Mouse (Mus musculus): Measurements from ENCODE around the gene Zfp362. TPM values are rescaled to one million over a fixed set of nuclear protein-coding genes. Genes with fewer than 3 reads are reported as not detected.

The Zfp362 gene
- total and polyA plus RNA-seq, 2 experiments: 0.83 to 5.7 TPM

DNA sequence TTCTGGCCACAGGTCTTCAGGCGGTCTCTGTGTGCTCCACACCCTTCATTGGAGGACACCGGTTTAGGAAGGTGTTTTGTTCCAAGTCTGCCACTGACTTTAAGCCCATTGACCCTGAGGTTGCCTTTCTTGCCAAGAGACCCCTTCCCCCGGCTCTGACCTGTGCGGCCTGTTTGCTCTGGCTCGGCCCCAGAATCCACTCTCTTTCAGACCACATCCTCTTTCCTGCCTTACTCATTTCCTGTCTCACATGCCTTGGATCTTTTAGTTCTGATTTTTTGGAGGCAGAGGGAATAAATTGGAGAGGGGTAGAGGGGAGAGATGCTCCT is 76.2 kb downstream of the Zfp362 start:
- peak; percentile 53 for DNase-seq (ENCODE audit: extremely low read depth, low read depth, low spot score)
- 2% methylated on average over 5 of the region's 5 CpGs for WGBS

DNA sequence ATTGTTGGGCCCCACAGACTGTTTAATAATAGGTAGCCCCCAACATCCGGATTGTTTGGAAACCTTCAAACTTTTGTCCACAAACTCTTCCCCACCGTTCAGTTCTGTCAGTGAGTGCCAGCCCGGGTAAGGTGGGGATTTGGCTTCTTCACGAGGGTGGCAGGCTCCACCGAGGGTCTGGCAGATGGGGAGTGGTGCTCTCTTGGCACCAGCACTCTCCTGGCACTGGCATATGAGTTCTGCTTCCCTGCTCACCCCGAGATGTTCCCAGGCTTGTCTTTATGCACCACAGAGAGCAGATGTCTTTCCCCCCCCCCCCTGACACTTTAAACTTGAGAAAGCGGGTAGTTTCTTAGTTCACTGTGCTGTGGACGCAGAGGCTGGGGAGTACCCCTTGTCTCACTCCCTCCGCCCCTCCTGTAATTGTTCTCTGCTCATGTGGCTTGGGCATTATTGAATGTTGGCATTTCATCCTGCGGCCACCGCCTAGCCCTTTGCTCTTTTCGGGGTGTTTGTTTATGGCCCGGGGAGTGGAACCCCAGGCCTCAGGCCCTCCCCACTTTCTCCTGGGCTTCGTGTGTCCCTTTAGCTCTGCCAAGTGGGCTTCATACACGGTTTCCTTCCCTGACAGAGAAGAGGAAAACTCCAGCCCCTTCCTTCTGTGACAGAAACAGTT is 76.7 kb downstream of the Zfp362 start:
- H3K4me3 ChIP-seq (ENCODE audit: insufficient read depth, low read depth, low read length): peak overlapping the region; percentile 44; the same call in 1 of the 2 replicates
- TF ChIP-seq CTCF (IDR thresholded peaks at IDR 0.05; ENCODE audit: low read depth, low read length): no peak
- TF ChIP-seq POLR2A (IDR thresholded peaks at IDR 0.05; ENCODE audit: extremely low read depth, insufficient read depth, low read length): no peak
- H3K9ac ChIP-seq (ENCODE audit: low read depth, low read length): peak overlapping the region; percentile 55
- no peaks in the 10 kb centered on the region for H3K36me3 ChIP-seq (ENCODE audit: control insufficient read depth, insufficient read depth, low read length)
- H3K27ac ChIP-seq (replicated peaks; ENCODE audit: insufficient read depth, low read depth, low read length): peak overlapping the region; percentile 2; the same call in 1 of the 2 replicates
- peaks cover 18% of the 10 kb centered on the region for H3K79me2 ChIP-seq (ENCODE audit: control insufficient read depth, insufficient read depth, low read length)
- no peaks in the 10 kb centered on the region for H3K27me3 ChIP-seq (ENCODE audit: control insufficient read depth, insufficient read depth, low read length)
- WGBS: 13% methylated on average over 15 of the region's 15 CpGs
- H3K4me1 ChIP-seq (ENCODE audit: control insufficient read depth, insufficient read depth, low read length): peaks cover 35% of the 10 kb centered on the region
- no peak for DNase-seq (ENCODE audit: extremely low read depth, low read depth, low spot score)

More for the DNA sequence above, 76.2 kb downstream of the Zfp362 start:
- peak overlapping the region; percentile 2; the same call in 1 of the 2 replicates for H3K27ac ChIP-seq (replicated peaks; ENCODE audit: insufficient read depth, low read depth, low read length)
- H3K27me3 ChIP-seq (ENCODE audit: control insufficient read depth, insufficient read depth, low read length): no peaks in the 10 kb centered on the region
- H3K79me2 ChIP-seq (ENCODE audit: control insufficient read depth, insufficient read depth, low read length): peaks cover 18% of the 10 kb centered on the region
- no peak for TF ChIP-seq POLR2A (IDR thresholded peaks at IDR 0.05; ENCODE audit: extremely low read depth, insufficient read depth, low read length)
- TF ChIP-seq CTCF (IDR thresholded peaks at IDR 0.05; ENCODE audit: low read depth, low read length): no peak
- H3K4me1 ChIP-seq (ENCODE audit: control insufficient read depth, insufficient read depth, low read length): peaks cover 39% of the 10 kb centered on the region
- no peaks in the 10 kb centered on the region for H3K36me3 ChIP-seq (ENCODE audit: control insufficient read depth, insufficient read depth, low read length)
- no peak overlapping the region for H3K9ac ChIP-seq (ENCODE audit: low read depth, low read length)
- no peak overlapping the region for H3K4me3 ChIP-seq (ENCODE audit: insufficient read depth, low read depth, low read length)

DNA sequence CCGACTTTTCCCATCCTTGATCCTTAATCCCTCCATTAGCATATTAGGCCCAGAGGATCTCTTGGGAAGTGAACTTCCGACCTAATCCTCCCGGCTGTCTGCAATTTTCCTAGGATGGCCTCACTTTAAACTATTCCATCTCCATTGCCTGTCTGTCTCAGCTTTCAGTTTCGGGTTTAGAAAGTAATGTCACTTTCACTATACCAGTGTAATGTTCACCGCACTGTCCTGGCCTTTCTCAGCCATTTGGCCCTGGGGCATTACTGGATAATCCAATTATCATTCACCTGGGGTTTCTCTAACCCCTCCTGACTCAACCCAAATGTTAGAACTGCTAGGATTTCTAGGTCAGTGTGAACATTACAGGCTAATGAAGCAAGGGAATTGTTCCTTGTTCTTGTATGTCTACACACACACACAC is 77.4 kb downstream of the Zfp362 start:
- H3K36me3 ChIP-seq (ENCODE audit: control insufficient read depth, insufficient read depth, low read length): no peaks in the 10 kb centered on the region
- peak overlapping the region; percentile 56 for H3K27ac ChIP-seq (replicated peaks; ENCODE audit: insufficient read depth, low read depth, low read length)
- peak; percentile 49 for DNase-seq (ENCODE audit: extremely low read depth, low read depth, low spot score)
- TF ChIP-seq CTCF (IDR thresholded peaks at IDR 0.05; ENCODE audit: low read depth, low read length) (no peak), POLR2A (IDR thresholded peaks at IDR 0.05; ENCODE audit: extremely low read depth, insufficient read depth, low read length) (no peak)
- no peaks in the 10 kb centered on the region for H3K27me3 ChIP-seq (ENCODE audit: control insufficient read depth, insufficient read depth, low read length)
- peak overlapping the region; percentile 78 for H3K4me3 ChIP-seq (ENCODE audit: insufficient read depth, low read depth, low read length)
- WGBS: under 1% methylated on average over 5 of the region's 5 CpGs
- peaks cover 29% of the 10 kb centered on the region for H3K4me1 ChIP-seq (ENCODE audit: control insufficient read depth, insufficient read depth, low read length)
- peaks cover 18% of the 10 kb centered on the region for H3K79me2 ChIP-seq (ENCODE audit: control insufficient read depth, insufficient read depth, low read length)
- peak overlapping the region; percentile 95 for H3K9ac ChIP-seq (ENCODE audit: low read depth, low read length)

DNA sequence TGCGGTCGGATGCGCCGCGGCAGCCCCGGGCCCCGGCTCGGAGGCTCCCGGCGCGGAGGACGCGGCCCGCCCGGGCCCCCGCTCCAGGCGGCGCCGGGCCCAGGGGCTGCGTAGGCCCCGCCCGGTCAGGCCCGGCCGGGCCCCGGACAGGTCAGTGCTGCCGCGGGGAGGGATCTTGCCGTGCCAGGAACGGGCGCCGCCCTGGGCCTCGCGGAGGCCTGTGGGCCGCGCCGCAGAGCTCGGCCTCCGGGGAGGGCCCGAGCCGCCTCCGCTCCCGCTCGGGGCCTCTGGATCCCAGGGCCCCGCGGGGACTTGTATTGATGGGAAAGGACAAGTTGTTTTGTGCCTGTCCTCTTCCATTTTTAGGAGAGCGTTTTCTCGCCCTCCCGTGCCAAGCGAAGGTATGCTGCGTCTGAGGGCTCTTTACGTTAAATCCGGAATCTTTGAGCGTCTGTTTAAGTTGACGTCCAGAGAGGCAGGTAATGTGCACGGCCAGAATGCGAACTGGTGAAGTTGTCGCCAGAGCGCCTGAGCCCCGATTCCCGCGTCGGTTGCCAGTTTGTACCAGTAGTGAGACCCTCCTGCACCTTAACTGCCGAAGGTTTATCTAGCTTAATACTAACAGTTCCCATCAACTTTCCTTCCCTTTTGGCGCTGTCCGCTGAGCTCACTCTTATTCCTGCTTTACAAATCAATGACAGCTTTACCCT is 78.0 kb downstream of the Zfp362 start:
- under 1% methylated on average over 64 of the region's 65 CpGs for WGBS
- peaks cover 18% of the 10 kb centered on the region for H3K79me2 ChIP-seq (ENCODE audit: control insufficient read depth, insufficient read depth, low read length)
- H3K27ac ChIP-seq (replicated peaks; ENCODE audit: insufficient read depth, low read depth, low read length): peak overlapping the region; percentile 56
- no peaks in the 10 kb centered on the region for H3K36me3 ChIP-seq (ENCODE audit: control insufficient read depth, insufficient read depth, low read length)
- peak; percentile 63 for DNase-seq (ENCODE audit: extremely low read depth, low read depth, low spot score)
- H3K9ac ChIP-seq (ENCODE audit: low read depth, low read length): peak overlapping the region; percentile 95
- H3K4me3 ChIP-seq (ENCODE audit: insufficient read depth, low read depth, low read length): peak overlapping the region; percentile 78
- H3K4me1 ChIP-seq (ENCODE audit: control insufficient read depth, insufficient read depth, low read length): peaks cover 25% of the 10 kb centered on the region
- TF ChIP-seq CTCF (IDR thresholded peaks at IDR 0.05; ENCODE audit: low read depth, low read length) (no peak), POLR2A (IDR thresholded peaks at IDR 0.05; ENCODE audit: extremely low read depth, insufficient read depth, low read length) (no peak)
- no peaks in the 10 kb centered on the region for H3K27me3 ChIP-seq (ENCODE audit: control insufficient read depth, insufficient read depth, low read length)

DNA sequence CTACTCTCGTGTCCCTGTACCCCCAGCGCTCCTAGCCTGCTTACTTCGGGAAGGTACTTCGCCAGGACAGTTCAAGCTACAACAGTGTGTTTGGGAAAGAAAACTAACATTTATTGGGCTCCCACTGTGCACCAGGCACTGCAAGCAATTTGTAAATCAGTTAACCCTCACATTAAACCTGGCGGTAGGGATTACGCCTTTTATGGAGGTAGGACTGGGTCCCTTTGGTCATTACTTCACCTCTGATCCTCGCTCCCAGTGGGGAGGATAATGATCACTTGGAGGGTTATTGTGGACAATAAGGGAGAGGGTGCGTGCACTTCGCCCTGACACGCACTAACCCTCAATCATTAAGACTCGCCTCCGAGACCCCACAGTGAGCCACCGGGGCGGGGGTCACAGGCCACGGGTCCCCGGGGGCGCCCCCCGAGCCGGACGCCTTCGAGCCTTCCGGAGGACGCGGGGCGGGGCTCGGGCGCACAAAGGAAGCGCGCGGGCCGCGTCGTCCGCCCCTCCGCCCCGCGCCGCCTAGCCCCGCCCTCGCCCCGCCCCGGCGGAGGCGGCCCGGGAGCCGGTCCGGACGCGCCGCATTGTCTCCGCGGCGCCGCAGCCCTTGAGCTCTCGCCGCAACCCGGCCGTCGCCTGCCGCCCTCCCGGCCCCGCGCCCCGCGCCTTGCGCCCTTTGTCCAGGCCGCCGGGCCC is 78.7 kb downstream of the Zfp362 start:
- peak overlapping the region; percentile 91 for H3K27ac ChIP-seq (replicated peaks; ENCODE audit: insufficient read depth, low read depth, low read length)
- H3K4me1 ChIP-seq (ENCODE audit: control insufficient read depth, insufficient read depth, low read length): peaks cover 24% of the 10 kb centered on the region
- peak overlapping the region; percentile 78 for H3K4me3 ChIP-seq (ENCODE audit: insufficient read depth, low read depth, low read length)
- DNase-seq (ENCODE audit: extremely low read depth, low read depth, low spot score): peak; percentile 31
- 9% methylated on average over 49 of the region's 68 CpGs for WGBS
- TF ChIP-seq CTCF (IDR thresholded peaks at IDR 0.05; ENCODE audit: low read depth, low read length): no peak
- peak; percentile 84 for TF ChIP-seq POLR2A (IDR thresholded peaks at IDR 0.05; ENCODE audit: extremely low read depth, insufficient read depth, low read length)
- H3K79me2 ChIP-seq (ENCODE audit: control insufficient read depth, insufficient read depth, low read length): peaks cover 18% of the 10 kb centered on the region
- H3K27me3 ChIP-seq (ENCODE audit: control insufficient read depth, insufficient read depth, low read length): no peaks in the 10 kb centered on the region
- peak overlapping the region; percentile 95 for H3K9ac ChIP-seq (ENCODE audit: low read depth, low read length)
- no peaks in the 10 kb centered on the region for H3K36me3 ChIP-seq (ENCODE audit: control insufficient read depth, insufficient read depth, low read length)
